Mouse (Mus musculus) heart, embryonic 14.5 days (tissue): Measurements from ENCODE around the gene Il20rb. TPM values are rescaled to one million over a fixed set of nuclear protein-coding genes. Genes with fewer than 3 reads are reported as not detected.

Experiments used
- polyA plus RNA-seq: library from polyadenylated mRNA; unstranded; fragments of >200 nt; fragmentation: Nextera tagmentation; extraction: Ambion mirVana; gene quantifications from 2 replicates; pipeline ENCODE4 v1.2.1, GENCODE M21; 2014

Gene Il20rb
- polyA plus RNA-seq, 1 experiment from 2014 or later = 0.69 TPM

Other genes starting within 250 kb of the Il20rb start
- 56.2 and 61.7 TPM in 2 replicates for gene Nck1, start 59.3 kb upstream of the Il20rb start, polyA plus RNA-seq
- gene Slc35g2, start 84.3 kb upstream of the Il20rb start, polyA plus RNA-seq = 10.3 and 11.0 TPM in 2 replicates
- 34.4 and 34.8 TPM in 2 replicates for gene Stag1, start 111.0 kb upstream of the Il20rb start, polyA plus RNA-seq